Mouse (Mus musculus) forebrain, postnatal 0 days (tissue): ENCODE results near the gene Lrch1. TPM values are rescaled to one million over a fixed set of nuclear protein-coding genes. Genes with fewer than 3 reads are reported as not detected.
A peak's percentile ranks its signal among the peaks of the same experiment; 100 is the strongest.

Experiments
- ATAC-seq: fragments of 200-750 bp; cut with Nextera tagmentation; 2 replicates; pipeline ENCODE4 v1.8.0; 2017; ENCODE audit warnings: mild to moderate bottlenecking, moderate library complexity
- DNase-seq: peaks from one replicate; pipeline ENCODE4 v3.0.0-alpha.2; 2015
- H3K27ac ChIP-seq: fragments of 300-500 bp; sonication (generic); 2 replicates; pipeline ENCODE4 v1.5.1; 2014; ENCODE audit warnings: low read depth, mild to moderate bottlenecking, antibody characterized with exemption, low read length, moderate library complexity, mixed read lengths
- H3K27me3 ChIP-seq: fragments of 300-500 bp; sonication (generic); 2 replicates; pipeline ENCODE4 v1.6.1; 2014; ENCODE audit warnings: mild to moderate bottlenecking, low read length, mixed read lengths; ENCODE audit not compliant: insufficient read depth
- H3K36me3 ChIP-seq: fragments of 300-500 bp; sonication (generic); 2 replicates; pipeline ENCODE4 v1.6.1; 2014; ENCODE audit warnings: mild to moderate bottlenecking, moderate library complexity; ENCODE audit not compliant: insufficient read depth
- H3K4me1 ChIP-seq: fragments of 300-500 bp; sonication (generic); 2 replicates; pipeline ENCODE4 v1.6.1; 2014; ENCODE audit warnings: antibody characterized with exemption; ENCODE audit not compliant: insufficient read depth
- H3K4me2 ChIP-seq: fragments of 300-500 bp; sonication (generic); 2 replicates; pipeline ENCODE4 v1.6.1; 2014; ENCODE audit warnings: low read depth, mild to moderate bottlenecking, moderate library complexity
- H3K4me3 ChIP-seq: fragments of 300-500 bp; sonication (generic); 2 replicates; pipeline ENCODE4 v1.5.1; 2014; ENCODE audit warnings: low read depth, low read length, mixed read lengths
- H3K9ac ChIP-seq: fragments of 300-500 bp; sonication (generic); 2 replicates; pipeline ENCODE4 v1.6.1; 2014; ENCODE audit warnings: mild to moderate bottlenecking
- H3K9me3 ChIP-seq: fragments of 300-500 bp; sonication (generic); 2 replicates; pipeline ENCODE4 v1.6.1; 2016; ENCODE audit warnings: low read length
- CTCF ChIP-seq: sonication (generic); IDR thresholded peaks from 2 replicates; pipeline ENCODE4 v1.5.1; 2016; ENCODE audit warnings: antibody characterized with exemption, control low read depth, low read depth
- WGBS: fragments of 180-500 bp; shearing (Covaris S2); extraction: QIAGEN DNeasy Blood & Tissue Kit; methylation state at CpG from one replicate; pipeline ENCODE4 v1.1.7; 2014; 5-methylcytosine and 5-hydroxymethylcytosine counted together
- polyA plus RNA-seq: library from polyadenylated mRNA; unstranded; fragments of >200 nt; fragmentation: Nextera tagmentation; extraction: Ambion mirVana; gene quantifications from 2 replicates; pipeline ENCODE4 v1.2.1, GENCODE M21; 2015
- total RNA-seq: library from RNA; depleted of rRNA; stranded (reverse); fragments of >200 nt; gene quantifications from 2 replicates; pipeline ENCODE4 v1.2.3, GENCODE M21; 2014

The Lrch1 gene
- total and polyA plus RNA-seq, 2 experiments from 2014 or later, result 12.7 to 20.8 TPM

GRCm38 (mm10) chr14:74867076-74868042 lies 80.3 kb downstream of the Lrch1 start:
- peak overlapping the region; percentile 3; the same call in 1 of the 2 replicates for H3K9ac ChIP-seq
- peak; percentile 23; the same call in 1 of the 2 replicates for ATAC-seq
- WGBS, result 30% methylated on average over 20 of the region's 20 CpGs
- H3K36me3 ChIP-seq, result no peaks in the 10 kb centered on the region
- H3K4me2 ChIP-seq, result peak overlapping the region; percentile 41
- TF ChIP-seq CTCF, result no peak
- H3K4me1 ChIP-seq, result peaks cover 11% of the 10 kb centered on the region
- 0 out of 2 replicates have a peak overlapping the region, but pooled peaks have one; percentile 12 for H3K4me3 ChIP-seq
- no peak for DNase-seq
- H3K27me3 ChIP-seq, result no peaks in the 10 kb centered on the region
- H3K27ac ChIP-seq, result no peak overlapping the region
- no peaks in the 10 kb centered on the region for H3K9me3 ChIP-seq

GRCm38 (mm10) chr14:74865738-74866137 lies 81.9 kb downstream of the Lrch1 start:
- Histone ChIP-seq H3K9me3 (no peaks in the 10 kb centered on the region), H3K36me3 (no peaks in the 10 kb centered on the region), H3K9ac (no peak overlapping the region), H3K4me1 (peaks cover 11% of the 10 kb centered on the region), H3K27ac (no peak overlapping the region), H3K27me3 (no peaks in the 10 kb centered on the region), H3K4me2 (no peak overlapping the region), H3K4me3 (no peak overlapping the region)
- DNase-seq, result no peak
- 76% methylated on average over 3 of the region's 3 CpGs for WGBS
- ATAC-seq, result no peak
- TF ChIP-seq CTCF, result no peak

GRCm38 (mm10) chr14:74864805-74865483 lies 82.7 kb downstream of the Lrch1 start:
- WGBS, result 86% methylated on average over 5 of the region's 5 CpGs
- ATAC-seq, result no peak

GRCm38 (mm10) chr14:74861456-74861855 lies 86.2 kb downstream of the Lrch1 start:
- 0 out of 2 replicates have a peak, but pooled peaks cover 4% of the 10 kb centered on the region for H3K36me3 ChIP-seq
- H3K9ac ChIP-seq, result no peak overlapping the region
- H3K4me1 ChIP-seq, result 0 out of 2 replicates have a peak, but pooled peaks cover 3% of the 10 kb centered on the region
- TF ChIP-seq CTCF, result no peak
- H3K27me3 ChIP-seq, result no peaks in the 10 kb centered on the region
- WGBS, result 93% methylated on average over 9 of the region's 9 CpGs
- H3K27ac ChIP-seq, result no peak overlapping the region
- no peaks in the 10 kb centered on the region for H3K9me3 ChIP-seq
- H3K4me2 ChIP-seq, result no peak overlapping the region
- no peak for ATAC-seq
- DNase-seq, result no peak
- no peak overlapping the region for H3K4me3 ChIP-seq

More at GRCm38 (mm10) chr14:74864805-74865483, 82.7 kb downstream of the Lrch1 start:
- no peak for TF ChIP-seq CTCF
- no peaks in the 10 kb centered on the region for H3K36me3 ChIP-seq
- no peak for DNase-seq
- no peaks in the 10 kb centered on the region for H3K27me3 ChIP-seq
- no peak overlapping the region for H3K4me2 ChIP-seq
- H3K27ac ChIP-seq, result no peak overlapping the region
- H3K9ac ChIP-seq, result no peak overlapping the region
- no peaks in the 10 kb centered on the region for H3K9me3 ChIP-seq
- no peak overlapping the region for H3K4me3 ChIP-seq
- H3K4me1 ChIP-seq, result peaks cover 11% of the 10 kb centered on the region

GRCm38 (mm10) chr14:74859154-74859553 lies 88.5 kb downstream of the Lrch1 start:
- ATAC-seq, result no peak
- H3K36me3 ChIP-seq, result 0 out of 2 replicates have a peak, but pooled peaks cover 4% of the 10 kb centered on the region
- H3K27ac ChIP-seq, result no peak overlapping the region
- H3K4me3 ChIP-seq, result no peak overlapping the region
- H3K4me2 ChIP-seq, result no peak overlapping the region
- H3K9me3 ChIP-seq, result no peaks in the 10 kb centered on the region
- H3K9ac ChIP-seq, result no peak overlapping the region
- no peaks in the 10 kb centered on the region for H3K27me3 ChIP-seq
- TF ChIP-seq CTCF, result no peak
- DNase-seq, result no peak
- WGBS, result 98% methylated on average over 1 of the region's 1 CpGs
- H3K4me1 ChIP-seq, result 0 out of 2 replicates have a peak, but pooled peaks cover 2% of the 10 kb centered on the region

- Histone ChIP-seq H3K27ac (no peak overlapping the region), H3K4me2 (no peak overlapping the region), H3K9me3 (no peaks in the 10 kb centered on the region), H3K4me1 (peaks cover 13% of the 10 kb centered on the region), H3K4me3 (no peak overlapping the region), H3K27me3 (no peaks in the 10 kb centered on the region), H3K9ac (no peak overlapping the region), H3K36me3 (0 out of 2 replicates have a peak, but pooled peaks cover 4% of the 10 kb centered on the region)
- no peak for TF ChIP-seq CTCF
- 90% methylated on average over 8 of the region's 8 CpGs for WGBS
- no peak for ATAC-seq
- DNase-seq, result no peak
These were observed 92.2 kb downstream of the Lrch1 start for GRCm38 (mm10) chr14:74855429-74855828.
